Mouse (Mus musculus) embryonic facial prominence, embryonic 13.5 days (tissue): Measurements from ENCODE around the gene Tmem102. TPM values are rescaled to one million over a fixed set of nuclear protein-coding genes. Genes with fewer than 3 reads are reported as not detected.

ENCODE experiments used
- ATAC-seq: fragments of 200-750 bp; cut with Nextera tagmentation; 2 replicates; pipeline ENCODE4 v1.8.0; 2017; ENCODE audit warnings: low read depth; ENCODE audit not compliant: insufficient number of reproducible peaks, insufficient read depth, low FRiP score, low TSS enrichment
- H3K27ac ChIP-seq: fragments of 300-500 bp; sonication (generic); 2 replicates; pipeline ENCODE4 v1.5.1; 2015; ENCODE audit warnings: moderate library complexity, mild to moderate bottlenecking, inconsistent platforms
- H3K27me3 ChIP-seq: fragments of 300-500 bp; sonication (generic); 2 replicates; pipeline ENCODE4 v1.6.1; 2015; ENCODE audit warnings: mild to moderate bottlenecking, inconsistent platforms
- H3K36me3 ChIP-seq: fragments of 300-500 bp; sonication (generic); 2 replicates; pipeline ENCODE4 v1.6.1; 2015; ENCODE audit warnings: mild to moderate bottlenecking, inconsistent platforms
- H3K4me1 ChIP-seq: fragments of 300-500 bp; sonication (generic); 2 replicates; pipeline ENCODE4 v1.6.1; 2015; ENCODE audit warnings: inconsistent platforms
- H3K4me2 ChIP-seq: fragments of 300-500 bp; sonication (generic); 2 replicates; pipeline ENCODE4 v1.6.1; 2015; ENCODE audit warnings: moderate library complexity, mild to moderate bottlenecking, inconsistent platforms
- H3K4me3 ChIP-seq: fragments of 300-500 bp; sonication (generic); 2 replicates; pipeline ENCODE4 v1.5.1; 2015; ENCODE audit warnings: mild to moderate bottlenecking, inconsistent platforms
- H3K9ac ChIP-seq: fragments of 300-500 bp; sonication (generic); 2 replicates; pipeline ENCODE4 v1.6.1; 2015; ENCODE audit warnings: mild to moderate bottlenecking, inconsistent platforms
- H3K9me3 ChIP-seq: fragments of 300-500 bp; sonication (generic); 2 replicates; pipeline ENCODE4 v1.6.1; 2016; ENCODE audit warnings: inconsistent platforms
- WGBS: fragments of 180-500 bp; shearing (Covaris S2); methylation state at CpG from one replicate; pipeline ENCODE4 v1.1.7; 2015; ENCODE audit warnings: mixed read lengths; 5-methylcytosine and 5-hydroxymethylcytosine counted together
- polyA plus RNA-seq: library from polyadenylated mRNA; unstranded; fragments of >200 nt; fragmentation: Nextera tagmentation; extraction: Ambion mirVana; gene quantifications from 2 replicates; pipeline ENCODE4 v1.2.1, GENCODE M21; 2015

Tmem102 gene
- polyA plus RNA-seq: 4.0 and 4.7 TPM in 2 replicates

DNA sequence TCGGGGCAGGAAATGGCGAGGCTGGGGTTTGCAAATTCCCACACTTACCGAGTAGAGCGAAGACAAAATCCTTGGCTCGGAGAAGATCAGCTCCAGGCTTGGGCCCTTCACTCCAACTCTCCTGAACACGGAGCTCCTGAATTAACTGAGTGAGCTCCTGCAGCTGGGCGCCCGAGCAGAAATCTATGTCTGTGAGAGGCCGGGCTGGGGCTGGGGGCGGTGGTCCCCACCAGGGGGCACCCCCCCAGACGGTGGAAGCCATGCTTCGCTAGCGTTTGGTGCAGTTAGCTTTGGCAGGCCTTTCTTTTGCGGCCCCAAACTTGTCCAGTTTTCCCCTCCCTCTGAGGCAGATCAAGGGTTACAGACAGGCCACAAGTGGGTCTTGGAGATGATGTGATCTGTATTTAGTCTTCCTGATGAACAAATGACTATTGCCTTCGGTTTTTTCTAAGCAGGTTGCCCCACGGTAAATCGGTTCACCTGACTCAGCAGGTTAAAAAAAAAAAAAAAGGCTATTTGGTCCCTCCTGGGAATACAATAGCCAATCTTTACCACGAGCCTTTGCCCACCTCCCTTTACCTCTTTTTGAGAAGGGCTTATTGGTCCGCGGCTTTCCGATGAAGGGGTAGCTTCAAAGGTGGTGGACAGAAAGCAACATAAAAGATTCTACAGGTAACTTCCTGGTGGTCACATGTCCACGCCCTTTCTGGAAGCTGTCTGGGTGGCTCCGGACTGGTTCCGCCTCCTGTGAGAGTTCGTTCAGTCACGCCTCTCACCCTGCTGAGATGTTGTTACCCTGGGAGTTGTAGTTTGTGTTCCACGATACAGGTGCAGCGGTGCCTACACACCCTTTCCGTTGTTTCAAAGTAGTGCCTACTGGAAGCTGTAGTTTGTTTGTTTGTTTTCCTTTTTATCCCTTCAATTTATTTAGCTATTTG is at the start of gene Tmem102:
TSS of gene Tmem102 (minus strand) at position 653 of the 938 bp plus-strand sequence.
- 4% methylated on average over 29 of the region's 29 CpGs for WGBS
- Histone ChIP-seq H3K9ac (peak within 1 kb of the TSS; percentile 49), H3K4me1 (peaks cover 53% of the 10 kb centered on the region), H3K27me3 (peaks cover 40% of the 10 kb centered on the region), H3K4me2 (peak within 1 kb of the TSS; percentile 98), H3K4me3 (peak within 1 kb of the TSS; percentile 56), H3K36me3 (no peaks in the 10 kb centered on the region), H3K9me3 (peaks cover 3% of the 10 kb centered on the region; the same call in 1 of the 2 replicates), H3K27ac (no peak within 1 kb of the TSS)
- ATAC-seq: no peak

DNA sequence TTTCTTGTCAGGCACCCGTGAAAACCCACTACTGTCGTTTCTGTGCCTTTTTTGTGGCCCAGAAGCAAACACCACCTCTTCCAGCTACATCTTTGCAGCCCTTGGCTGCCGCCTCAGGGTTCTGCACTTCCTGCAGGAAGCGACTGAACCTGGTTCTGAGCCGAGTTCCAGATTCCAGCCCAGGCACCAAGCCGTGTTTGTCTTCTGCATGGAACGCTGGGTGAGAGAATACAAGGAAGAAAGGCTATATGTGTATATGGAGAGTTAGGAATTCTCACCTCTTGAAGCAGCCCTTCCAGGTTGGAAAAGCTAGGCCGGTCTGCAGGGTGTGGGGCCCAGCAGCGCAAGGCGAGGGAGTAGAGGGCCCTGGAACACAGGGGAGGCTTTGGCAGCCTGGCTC is 49.3 kb upstream of the Tmem102 start:
- Histone ChIP-seq H3K36me3 (peaks cover 34% of the 10 kb centered on the region), H3K4me2 (no peak overlapping the region)
- 84% methylated on average over 10 of the region's 10 CpGs for WGBS

GRCm38 (mm10) chr11:69853994-69854393 is 48.6 kb upstream of the Tmem102 start:
- ATAC-seq: no peak
- Histone ChIP-seq H3K4me2 (no peak overlapping the region), H3K9ac (no peak overlapping the region), H3K27ac (no peak overlapping the region), H3K4me3 (no peak overlapping the region), H3K27me3 (peaks cover 19% of the 10 kb centered on the region), H3K9me3 (no peaks in the 10 kb centered on the region), H3K4me1 (peaks cover 22% of the 10 kb centered on the region), H3K36me3 (peaks cover 41% of the 10 kb centered on the region)
- 74% methylated on average over 7 of the region's 7 CpGs for WGBS

More for the DNA sequence above, 49.3 kb upstream of the Tmem102 start:
- ATAC-seq: no peak
- Histone ChIP-seq H3K27me3 (peaks cover 26% of the 10 kb centered on the region), H3K9me3 (no peaks in the 10 kb centered on the region), H3K9ac (no peak overlapping the region), H3K4me3 (no peak overlapping the region), H3K27ac (no peak overlapping the region), H3K4me1 (peaks cover 22% of the 10 kb centered on the region)

DNA sequence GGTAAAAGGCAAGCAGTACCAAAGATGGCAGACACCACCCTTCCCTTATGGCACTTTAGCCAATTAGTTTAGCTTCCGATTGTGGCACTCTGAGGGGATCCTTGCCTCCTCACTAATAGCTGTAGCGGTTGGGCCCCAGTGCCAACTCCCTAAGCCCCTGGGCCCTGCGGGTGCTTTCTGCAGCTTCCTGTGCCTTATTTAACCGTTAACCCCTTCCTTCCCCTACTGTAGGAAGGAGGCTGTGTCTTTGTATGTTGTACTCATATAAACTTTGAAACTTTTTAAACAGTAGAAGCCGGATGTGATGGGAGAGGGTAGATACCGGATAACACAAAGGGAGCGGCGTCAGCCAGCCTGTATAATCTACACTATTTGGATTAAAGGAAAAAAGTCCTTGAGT is 45.3 kb upstream of the Tmem102 start:
- WGBS: 63% methylated on average over 8 of the region's 8 CpGs
- H3K27me3 ChIP-seq: peaks cover 2% of the 10 kb centered on the region; the same call in 1 of the 2 replicates
- ATAC-seq: no peak
- no peaks in the 10 kb centered on the region for H3K9me3 ChIP-seq
- peaks cover 55% of the 10 kb centered on the region for H3K36me3 ChIP-seq
- peaks cover 40% of the 10 kb centered on the region for H3K4me1 ChIP-seq
- H3K27ac ChIP-seq: peak overlapping the region; percentile 33; the same call in 1 of the 2 replicates
- no peak overlapping the region for H3K4me3 ChIP-seq
- H3K4me2 ChIP-seq: no peak overlapping the region
- H3K9ac ChIP-seq: no peak overlapping the region

DNA sequence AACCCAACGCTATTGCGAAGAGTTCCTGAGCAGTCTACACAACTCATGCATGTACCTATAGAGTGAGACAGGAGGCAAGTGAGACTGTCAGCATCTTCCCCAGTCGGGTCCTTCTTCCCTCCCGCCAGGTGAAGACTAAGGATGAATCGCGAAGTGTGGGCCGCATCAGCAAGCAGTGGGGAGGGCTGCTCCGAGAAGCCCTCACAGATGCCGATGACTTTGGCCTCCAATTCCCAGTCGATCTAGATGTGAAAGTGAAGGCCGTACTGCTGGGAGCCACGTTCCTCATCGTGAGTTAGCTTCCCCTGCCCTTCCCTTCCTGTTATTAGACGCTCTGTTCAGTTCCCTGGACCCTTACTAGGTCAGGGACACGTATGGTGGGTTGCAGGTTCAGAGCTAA is 44.5 kb upstream of the Tmem102 start:
- Histone ChIP-seq H3K4me3 (no peak overlapping the region), H3K36me3 (peaks cover 55% of the 10 kb centered on the region), H3K27me3 (no peaks in the 10 kb centered on the region), H3K27ac (no peak overlapping the region), H3K9me3 (no peaks in the 10 kb centered on the region), H3K4me2 (no peak overlapping the region), H3K9ac (no peak overlapping the region), H3K4me1 (peaks cover 41% of the 10 kb centered on the region)
- ATAC-seq: no peak
- 94% methylated on average over 15 of the region's 15 CpGs for WGBS

DNA sequence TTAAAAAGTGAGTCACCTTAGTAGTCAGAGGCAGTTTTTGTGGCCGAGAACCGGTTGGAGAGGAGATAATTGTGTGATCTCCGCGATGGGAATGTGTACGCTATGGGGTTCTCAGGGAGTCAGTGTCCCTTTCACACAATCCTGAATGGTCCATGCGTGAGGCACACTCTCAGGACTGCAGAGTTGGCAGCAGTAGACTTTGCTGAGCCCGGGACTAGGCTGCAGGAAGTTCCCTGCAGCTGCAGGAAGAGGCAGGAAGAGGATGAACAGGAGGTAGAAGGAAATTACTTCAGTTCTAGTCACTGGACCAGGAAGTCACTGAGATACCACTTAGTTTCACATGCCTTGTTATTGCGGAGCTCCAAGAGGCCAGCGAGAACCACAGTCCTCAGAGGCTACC is 43.7 kb upstream of the Tmem102 start:
- H3K36me3 ChIP-seq: peaks cover 55% of the 10 kb centered on the region
- no peak overlapping the region for H3K4me3 ChIP-seq
- H3K4me1 ChIP-seq: peaks cover 41% of the 10 kb centered on the region
- H3K9me3 ChIP-seq: no peaks in the 10 kb centered on the region
- no peaks in the 10 kb centered on the region for H3K27me3 ChIP-seq
- H3K4me2 ChIP-seq: no peak overlapping the region
- WGBS: 88% methylated on average over 9 of the region's 9 CpGs
- ATAC-seq: no peak
- 0 out of 2 replicates have a peak overlapping the region, but pooled peaks have one; percentile 1 for H3K27ac ChIP-seq
- no peak overlapping the region for H3K9ac ChIP-seq

- Histone ChIP-seq H3K36me3 (peaks cover 54% of the 10 kb centered on the region), H3K9ac (peak overlapping the region; percentile 90; the same call in 1 of the 2 replicates), H3K4me2 (peak overlapping the region; percentile 94), H3K4me1 (peaks cover 36% of the 10 kb centered on the region), H3K27me3 (no peaks in the 10 kb centered on the region), H3K9me3 (no peaks in the 10 kb centered on the region), H3K4me3 (peak overlapping the region; percentile 76), H3K27ac (peak overlapping the region; percentile 96; the same call in 1 of the 2 replicates)
- 94% methylated on average over 6 of the region's 6 CpGs for WGBS
- ATAC-seq: no peak
These were observed 42.6 kb upstream of the Tmem102 start for GRCm38 (mm10) chr11:69848021-69848420.

DNA sequence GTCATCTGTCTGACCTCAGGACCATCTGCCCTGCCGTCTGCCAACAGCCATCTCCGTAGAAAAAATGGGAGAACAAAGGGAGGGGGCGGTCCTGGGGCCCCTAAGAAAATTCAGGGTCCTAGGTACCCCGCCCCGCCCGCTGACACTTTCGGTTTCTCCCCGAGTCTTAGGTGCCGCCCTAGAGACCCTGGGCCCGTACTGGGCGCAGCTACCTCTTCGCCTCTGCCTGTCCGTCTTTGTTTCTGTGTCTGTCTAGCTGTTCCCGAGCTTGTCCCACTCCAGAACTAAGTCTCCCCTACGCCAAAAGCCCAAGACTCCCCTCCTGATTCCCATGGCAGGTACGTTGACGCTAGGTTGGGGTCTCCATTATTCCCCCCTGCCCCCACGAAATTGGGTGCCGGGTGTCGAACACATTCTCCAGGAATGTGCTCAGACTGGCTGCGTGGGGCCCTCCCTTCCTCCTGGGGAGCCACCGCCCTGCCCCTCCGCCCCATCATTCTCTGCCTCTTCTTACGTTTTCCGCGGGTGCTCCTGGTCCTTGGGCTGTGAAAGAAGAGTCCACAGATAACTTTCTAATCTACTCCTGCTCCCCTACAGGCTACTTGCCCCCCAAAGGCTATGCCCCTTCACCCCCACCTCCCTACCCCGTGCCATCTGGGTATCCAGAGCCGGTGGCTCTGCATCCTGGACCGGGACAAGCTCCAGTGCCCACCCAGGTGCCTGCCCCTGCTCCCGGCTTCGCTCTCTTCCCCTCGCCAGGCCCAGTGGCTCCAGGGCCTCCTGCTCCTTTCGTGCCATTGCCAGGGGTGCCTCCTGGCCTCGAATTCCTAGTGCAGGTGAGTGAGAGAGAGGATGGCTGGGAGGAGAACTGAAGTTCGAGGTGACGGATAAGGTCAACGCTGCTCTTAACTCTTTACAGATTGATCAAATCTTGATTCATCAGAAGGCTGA is 41.6 kb upstream of the Tmem102 start:
- 8% methylated on average over 37 of the region's 37 CpGs for WGBS
- H3K4me3 ChIP-seq: peak overlapping the region; percentile 76

GRCm38 (mm10) chr11:69846198-69846680 is 40.8 kb upstream of the Tmem102 start, which contains the start of gene Plscr3:
Plscr3 (plus strand) TSS chr11:69846376.
- peak; percentile 88 for ATAC-seq
- peaks cover 35% of the 10 kb centered on the region for H3K4me1 ChIP-seq
- peak within 1 kb of the TSS; percentile 94 for H3K4me2 ChIP-seq
- H3K36me3 ChIP-seq: peaks cover 37% of the 10 kb centered on the region
- peak within 1 kb of the TSS; percentile 96 for H3K27ac ChIP-seq
- no peaks in the 10 kb centered on the region for H3K27me3 ChIP-seq
- WGBS: under 1% methylated on average over 29 of the region's 38 CpGs
- H3K9me3 ChIP-seq: no peaks in the 10 kb centered on the region
- H3K4me3 ChIP-seq: peak within 1 kb of the TSS; percentile 76
- peak within 1 kb of the TSS; percentile 90 for H3K9ac ChIP-seq

More for the DNA sequence above, 41.6 kb upstream of the Tmem102 start:
- no peaks in the 10 kb centered on the region for H3K27me3 ChIP-seq
- peaks cover 35% of the 10 kb centered on the region for H3K4me1 ChIP-seq
- peak; percentile 33; the same call in 1 of the 2 replicates for ATAC-seq
- H3K9me3 ChIP-seq: no peaks in the 10 kb centered on the region
- peaks cover 44% of the 10 kb centered on the region for H3K36me3 ChIP-seq
- peak overlapping the region; percentile 96 for H3K27ac ChIP-seq
- peak overlapping the region; percentile 94 for H3K4me2 ChIP-seq
- H3K9ac ChIP-seq: peak overlapping the region; percentile 90

GRCm38 (mm10) chr11:69838714-69839104 is 33.3 kb upstream of the Tmem102 start:
- Histone ChIP-seq H3K4me1 (peaks cover 40% of the 10 kb centered on the region), H3K9ac (peak overlapping the region; percentile 82), H3K9me3 (no peaks in the 10 kb centered on the region), H3K27me3 (no peaks in the 10 kb centered on the region), H3K4me2 (peak overlapping the region; percentile 92), H3K4me3 (peak overlapping the region; percentile 80), H3K36me3 (peaks cover 3% of the 10 kb centered on the region; the same call in 1 of the 2 replicates), H3K27ac (peak overlapping the region; percentile 95)
- 2% methylated on average over 7 of the region's 7 CpGs for WGBS
- ATAC-seq: no peak
